Mouse (Mus musculus): ENCODE measurements around the gene Fam185a.

The Fam185a gene

DNA sequence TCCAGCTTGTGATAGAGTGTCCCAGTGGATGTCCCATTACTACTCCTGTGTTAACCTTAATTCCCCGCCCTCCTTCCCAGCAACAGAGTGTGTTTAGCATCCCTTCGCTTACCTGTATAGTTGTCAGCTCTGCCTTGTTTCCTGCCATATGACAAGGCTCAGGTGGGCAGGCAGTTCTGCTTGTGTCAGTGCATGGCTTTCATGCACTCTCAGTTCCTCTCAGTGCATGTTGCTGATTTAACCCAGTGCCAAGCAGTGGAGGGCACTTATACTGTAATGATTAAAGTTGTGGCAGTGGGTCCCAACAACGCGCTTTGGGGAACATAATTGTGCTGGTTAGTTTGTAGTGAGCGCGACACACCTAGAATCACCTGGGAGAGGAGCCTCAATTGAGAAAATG, 1.9 kb downstream of the Fam185a start:
- DNase-seq (ENCODE audit: low spot score), result no peak

DNA sequence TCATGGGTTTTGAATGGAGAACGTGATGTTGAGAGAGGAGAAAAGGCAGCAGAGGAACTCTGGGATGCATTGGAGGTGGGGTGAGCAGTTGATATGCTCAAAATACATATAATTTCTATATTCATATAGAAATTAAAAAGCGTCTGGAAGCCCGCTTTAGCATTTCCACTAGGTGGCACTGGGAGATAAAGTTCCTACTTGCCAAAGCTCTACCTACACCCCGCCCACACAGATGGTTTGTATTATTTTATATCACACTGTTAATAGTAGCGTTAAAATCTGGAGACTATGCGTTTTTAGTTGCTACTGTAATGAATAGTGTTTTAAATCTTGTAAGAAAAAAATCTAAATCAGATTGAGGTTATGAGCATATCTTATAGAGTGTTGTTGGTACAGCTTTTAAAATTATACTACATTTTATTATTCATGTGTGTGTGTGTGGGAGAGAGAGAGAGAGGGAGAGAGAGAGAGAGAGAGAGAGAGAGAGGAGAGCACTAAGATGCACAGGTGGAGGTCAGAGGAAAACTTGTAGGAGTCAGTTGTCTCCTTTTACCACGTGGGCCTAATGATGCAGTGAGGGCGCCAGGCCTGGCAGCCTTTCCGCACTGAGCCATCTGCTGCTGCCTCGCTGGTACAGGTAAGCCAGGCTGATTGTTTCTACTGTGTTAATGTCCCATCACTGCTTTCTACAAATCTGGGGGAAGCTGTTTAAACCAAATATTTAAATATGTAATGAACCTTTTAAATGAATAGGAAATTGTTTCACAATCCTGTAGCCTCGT, 9.6 kb downstream of the Fam185a start:
- DNase-seq (ENCODE audit: low spot score), result peak; percentile 55

DNA sequence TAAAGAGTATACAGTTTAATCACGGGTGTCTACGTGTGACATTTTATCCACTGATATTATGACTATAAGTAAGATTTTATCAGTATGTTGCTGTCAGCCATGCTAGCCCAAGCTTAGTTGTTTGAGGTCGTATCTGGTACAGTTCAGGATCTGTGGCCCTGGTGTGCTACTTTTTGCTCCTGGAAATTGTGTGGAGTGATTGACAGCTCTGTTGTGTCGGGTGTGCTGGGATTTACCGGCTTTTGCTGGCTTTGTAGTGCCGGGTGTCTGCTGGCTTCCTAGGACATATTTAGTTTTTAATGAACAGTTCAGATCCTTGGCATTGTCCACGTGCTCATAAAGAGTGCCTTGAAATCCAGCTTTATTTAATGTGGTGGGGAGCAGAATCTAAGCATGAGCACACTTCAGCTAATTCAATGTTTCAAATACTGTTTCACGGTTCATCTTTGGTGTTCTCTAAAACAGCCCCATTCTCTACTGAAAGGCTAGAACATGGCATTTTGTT, 11.8 kb downstream of the Fam185a start:
- DNase-seq (ENCODE audit: low spot score), result no peak

DNA sequence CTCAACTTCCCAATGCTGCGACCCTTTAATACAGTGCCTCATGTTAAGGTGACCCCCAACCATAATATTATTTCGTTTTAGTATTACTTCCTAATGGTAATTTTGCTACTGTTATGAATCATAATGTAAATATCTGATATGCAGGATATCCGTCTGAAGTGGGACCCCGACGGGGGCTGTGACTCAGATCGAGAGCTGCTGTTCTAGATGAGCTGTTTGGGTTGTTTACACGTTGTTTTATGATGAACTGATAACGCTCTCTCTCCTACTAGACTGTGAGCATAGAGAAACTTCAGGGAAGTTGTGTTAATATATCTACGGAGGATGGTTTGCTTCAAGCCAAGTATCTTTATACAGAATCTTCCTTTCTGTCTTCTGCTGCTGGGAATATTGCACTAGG, 13.7 kb downstream of the Fam185a start:
- no peak for DNase-seq (ENCODE audit: low spot score)

DNA sequence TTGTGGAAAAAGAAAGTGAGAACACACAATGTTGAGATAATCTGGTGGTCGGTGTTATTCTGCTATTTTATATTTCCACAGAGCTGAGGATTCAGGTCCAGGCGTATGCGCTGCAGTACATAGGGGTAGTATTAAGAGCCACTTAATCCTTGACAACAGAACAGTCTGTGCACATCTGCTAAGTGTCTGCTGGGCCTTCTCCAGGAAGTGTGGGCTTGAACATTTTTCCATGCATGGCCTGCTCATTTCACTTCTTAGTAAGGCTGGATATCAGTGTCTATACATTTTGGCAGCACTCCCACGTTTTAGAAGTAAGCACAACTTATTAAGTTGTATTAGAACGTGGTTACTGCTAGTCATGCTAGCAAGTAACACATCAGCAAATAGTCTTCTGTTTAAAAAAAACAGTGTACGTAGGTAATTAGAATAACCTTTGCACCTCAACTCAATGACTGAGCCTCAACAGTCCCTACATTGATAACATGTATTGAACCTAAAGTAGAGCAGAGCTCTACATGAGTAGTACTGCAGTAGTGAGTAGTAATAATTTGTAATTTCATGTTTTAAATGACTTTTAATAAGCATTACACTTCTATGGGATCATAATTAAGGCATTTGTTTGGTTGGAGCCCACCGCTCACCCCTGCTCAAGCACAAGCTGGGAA, 14.8 kb downstream of the Fam185a start:
- no peak for DNase-seq (ENCODE audit: low spot score)

DNA sequence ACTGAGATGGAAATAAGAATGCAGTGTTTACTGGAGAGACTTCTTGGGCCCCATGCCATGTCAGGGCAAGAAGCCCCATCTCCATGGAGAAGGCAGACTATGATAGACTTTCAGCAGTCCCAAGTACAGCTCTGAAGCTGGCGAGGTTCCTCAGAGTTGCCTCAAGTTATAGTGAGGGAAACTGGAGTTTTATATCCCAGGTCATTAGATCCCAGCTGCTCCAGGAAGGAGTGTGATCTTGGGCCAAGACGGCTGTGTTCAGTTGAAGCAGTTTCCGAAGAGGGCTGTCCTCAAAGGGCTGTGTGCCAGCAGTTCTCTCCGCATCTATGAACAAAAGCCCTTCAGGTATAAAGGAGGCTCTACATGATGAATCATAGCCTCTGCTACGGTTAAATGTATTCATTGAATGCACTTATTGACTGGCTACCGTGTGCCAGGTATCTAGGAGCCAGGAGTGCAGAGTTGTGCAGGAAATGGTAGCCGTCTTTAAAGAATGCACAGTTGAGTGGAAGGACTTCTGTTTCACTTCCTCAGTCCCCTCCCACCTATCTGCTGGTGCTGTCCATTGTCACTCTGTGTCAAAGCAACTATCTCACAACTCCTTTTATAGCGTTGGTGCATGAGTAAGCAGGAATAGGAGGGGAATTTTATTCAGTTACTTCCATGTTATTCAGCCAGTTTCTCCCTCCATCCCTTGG, 16.2 kb downstream of the Fam185a start:
- DNase-seq (ENCODE audit: low spot score), result no peak

DNA sequence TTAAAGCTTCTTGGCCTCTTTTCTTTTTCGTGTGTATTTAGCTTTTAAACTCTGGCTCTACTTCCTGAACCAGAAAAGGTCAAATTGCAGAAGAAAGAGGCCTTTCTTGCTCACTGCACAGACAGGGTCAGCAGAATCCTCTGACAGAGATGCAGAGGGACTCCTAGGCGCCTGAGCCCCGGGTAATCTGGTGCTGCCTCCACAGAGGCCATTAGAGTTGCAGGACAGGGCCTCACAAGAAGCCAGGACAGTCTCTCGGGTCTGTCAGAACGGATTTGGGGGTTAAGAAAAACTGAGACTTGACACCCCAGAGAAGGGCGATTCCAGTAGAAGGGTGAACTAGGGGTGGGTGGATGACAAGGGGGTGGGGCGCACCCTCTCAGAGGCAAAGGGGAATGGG, 42.6 kb downstream of the Fam185a start:
- peak; percentile 35 for DNase-seq (ENCODE audit: low spot score)

DNA sequence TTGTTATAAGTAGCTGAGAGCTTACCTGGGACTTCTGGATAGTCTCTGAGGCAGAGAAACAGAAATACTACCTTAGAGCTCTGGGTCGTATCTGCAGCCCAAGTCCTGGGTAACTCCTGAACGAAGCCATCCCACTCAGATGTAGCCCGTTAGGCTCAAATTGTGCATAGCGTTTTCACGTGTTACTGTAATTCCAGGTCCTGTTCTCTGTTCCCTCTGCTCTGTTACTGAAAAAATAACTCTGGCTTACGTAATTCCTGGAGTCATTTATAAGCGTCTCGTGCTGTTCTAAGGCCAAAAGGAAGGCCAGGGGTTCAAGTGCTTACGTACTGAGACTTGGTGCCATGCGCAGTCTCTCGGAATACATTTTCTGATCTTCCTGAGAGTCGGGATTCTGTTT, 43.3 kb downstream of the Fam185a start:
- DNase-seq (ENCODE audit: low spot score), result no peak

DNA sequence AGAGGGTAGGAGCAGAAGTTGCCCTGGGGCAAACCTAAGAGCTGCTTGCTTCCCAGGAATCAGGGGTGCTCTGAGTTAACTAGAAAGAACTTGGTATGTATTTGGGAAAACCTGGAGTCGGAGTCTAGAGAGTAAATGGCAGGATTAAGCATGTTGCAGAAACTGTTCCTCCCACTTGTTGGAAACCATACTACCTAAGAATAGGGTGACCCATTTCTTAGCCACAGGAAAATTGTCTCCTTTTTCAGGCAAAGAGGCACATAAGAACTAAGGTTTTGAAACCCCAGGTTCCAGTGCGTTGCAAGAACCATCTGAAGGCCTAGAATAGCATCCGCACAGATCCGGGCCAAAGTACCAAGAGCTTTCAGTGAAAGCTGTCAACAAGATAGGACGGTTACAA, 53.7 kb downstream of the Fam185a start:
- DNase-seq (ENCODE audit: low spot score), result no peak

DNA sequence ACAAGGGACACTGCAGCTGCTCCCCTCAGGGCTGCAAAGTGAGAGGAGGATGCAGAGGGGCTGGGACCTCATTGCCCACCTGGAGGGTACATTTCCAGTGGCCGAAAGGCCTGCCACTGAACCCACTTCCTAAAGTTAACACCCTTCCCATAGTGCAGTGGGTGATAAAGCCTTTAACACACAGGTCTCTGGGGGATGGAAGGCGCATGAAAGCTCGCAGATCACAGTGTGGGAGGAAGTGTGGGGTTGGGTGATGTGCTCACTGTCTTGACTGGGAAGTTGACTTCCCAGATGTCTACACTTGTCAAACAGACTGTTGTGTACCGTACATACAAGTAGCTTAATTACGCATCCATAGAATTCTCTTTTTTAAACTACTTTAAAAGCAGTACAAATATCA, 55.0 kb downstream of the Fam185a start:
- DNase-seq (ENCODE audit: low spot score), result no peak

DNA sequence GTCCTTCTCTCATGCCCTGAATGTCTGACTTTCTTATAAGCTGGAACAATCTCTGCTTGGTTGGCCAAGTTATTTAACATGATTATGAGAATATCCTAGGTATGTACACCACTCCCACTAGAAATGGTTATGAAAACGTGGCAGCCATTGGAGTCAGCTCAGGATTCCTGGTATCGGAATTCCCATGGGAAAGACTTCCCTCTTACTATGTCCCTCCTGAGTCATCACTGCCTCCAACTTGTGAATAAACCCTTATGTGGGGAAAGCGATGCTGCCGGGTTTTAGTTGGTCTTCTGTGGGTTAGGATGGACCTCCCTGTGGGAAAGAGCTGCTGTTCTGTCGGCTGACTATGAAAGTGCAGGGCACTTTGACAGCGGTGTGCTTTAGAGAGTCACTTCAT, 56.8 kb downstream of the Fam185a start:
- no peak for DNase-seq (ENCODE audit: low spot score)

DNA sequence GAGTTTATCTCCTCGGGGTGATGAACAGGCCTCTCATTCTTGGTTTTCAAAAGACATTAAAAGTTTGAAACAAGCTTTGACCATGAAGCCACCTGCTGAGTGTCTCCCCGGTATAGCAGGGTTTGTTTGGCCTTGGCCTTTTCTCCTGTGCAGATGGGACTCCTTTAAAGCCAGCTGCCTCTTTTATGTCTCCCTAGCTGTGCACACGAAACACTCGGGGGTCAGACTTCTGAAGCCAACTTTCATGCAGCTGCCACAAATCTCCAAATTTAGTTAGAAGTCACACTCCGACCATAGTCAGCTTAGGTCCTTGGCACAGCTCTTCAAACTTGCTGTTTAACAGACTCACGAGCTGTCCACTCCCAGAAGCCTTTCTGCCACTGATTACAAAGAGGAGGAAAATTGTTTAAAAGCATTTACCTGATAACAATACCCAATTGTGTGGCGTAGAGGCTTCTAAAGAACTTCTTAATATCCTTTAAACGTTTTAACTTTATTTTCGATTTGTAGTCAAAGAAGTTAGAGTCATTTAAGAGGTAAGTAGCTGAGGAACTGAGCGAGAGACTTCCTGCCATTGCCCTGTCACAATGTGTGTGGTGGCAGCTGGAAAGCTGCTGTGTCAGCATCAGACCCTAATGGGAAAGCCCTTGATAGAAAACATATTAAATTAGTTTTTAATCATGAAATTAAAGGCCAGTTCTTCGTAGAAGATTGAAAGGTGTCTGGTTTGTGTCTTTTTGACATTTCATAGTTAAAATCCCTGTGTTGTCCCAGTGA, 57.9 kb downstream of the Fam185a start:
- DNase-seq (ENCODE audit: low spot score), result no peak

DNA sequence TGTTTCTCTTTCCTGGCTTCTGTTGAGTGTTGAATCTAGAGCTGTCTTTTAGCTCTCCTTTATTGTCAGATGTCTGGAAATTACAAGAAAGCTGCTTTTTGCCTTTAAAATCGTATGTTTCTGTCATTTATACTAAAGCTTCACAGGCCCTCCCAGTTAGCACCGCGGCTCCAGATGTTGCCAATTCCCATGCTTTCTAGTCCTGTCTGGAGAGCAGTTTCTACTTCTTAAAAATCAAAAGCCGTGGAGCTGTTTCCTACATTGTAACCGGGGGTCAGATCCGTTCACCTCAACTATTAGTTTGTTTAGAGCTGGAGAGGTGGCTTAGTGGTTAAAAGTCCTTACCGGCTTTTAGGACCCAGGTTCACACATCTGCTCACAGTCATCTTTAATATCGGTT, 58.5 kb downstream of the Fam185a start:
- no peak for DNase-seq (ENCODE audit: low spot score)

DNA sequence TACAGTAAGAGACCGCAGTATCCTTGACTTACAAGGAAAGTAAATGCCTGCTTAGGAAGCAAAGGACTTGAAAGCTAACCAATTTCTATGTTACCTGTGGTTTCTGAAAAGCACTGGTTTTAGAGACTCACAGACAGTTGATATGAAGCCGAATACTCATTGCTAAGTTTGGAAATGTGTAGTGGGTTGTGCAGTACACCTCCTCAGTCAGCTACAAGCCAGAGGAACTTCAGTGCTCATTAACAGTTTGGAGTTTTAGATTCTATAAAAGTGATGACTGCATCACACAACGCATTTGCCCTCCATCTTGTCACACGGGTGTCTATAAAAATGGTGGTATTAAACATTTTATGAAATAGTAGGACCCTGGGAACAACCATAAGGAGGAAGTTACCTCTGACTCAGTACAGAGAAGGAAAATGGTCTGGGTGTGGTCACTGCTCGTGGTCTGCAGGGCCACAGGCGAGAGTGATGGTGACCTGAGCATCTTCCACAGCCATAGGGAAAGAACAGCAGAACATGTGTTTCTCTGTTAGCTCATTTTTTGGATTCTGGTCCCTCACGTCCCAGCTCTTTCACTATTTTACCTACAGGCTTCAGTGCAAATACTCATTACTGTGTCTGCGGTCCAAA, 60.6 kb downstream of the Fam185a start:
- no peak for DNase-seq (ENCODE audit: low spot score)

DNA sequence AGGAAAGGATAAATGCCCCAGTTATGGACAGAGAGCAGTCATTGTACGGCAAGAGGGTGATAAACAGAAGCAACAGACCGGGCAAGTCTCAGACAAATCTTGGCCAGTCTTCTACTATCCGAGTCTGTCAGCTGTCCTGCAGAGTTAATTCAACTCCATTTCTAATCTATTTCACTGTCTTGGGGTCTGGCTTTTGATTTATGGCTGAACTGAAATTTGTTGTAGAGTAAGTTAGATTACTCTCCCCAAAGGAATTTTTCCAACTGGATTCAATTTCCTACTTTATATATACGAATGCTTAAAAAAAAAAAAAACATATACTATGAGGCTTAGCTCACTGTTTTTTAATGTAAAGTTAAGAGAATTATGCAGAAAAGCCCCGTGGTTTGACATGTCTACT, 62.0 kb downstream of the Fam185a start:
- no peak for DNase-seq (ENCODE audit: low spot score)

DNA sequence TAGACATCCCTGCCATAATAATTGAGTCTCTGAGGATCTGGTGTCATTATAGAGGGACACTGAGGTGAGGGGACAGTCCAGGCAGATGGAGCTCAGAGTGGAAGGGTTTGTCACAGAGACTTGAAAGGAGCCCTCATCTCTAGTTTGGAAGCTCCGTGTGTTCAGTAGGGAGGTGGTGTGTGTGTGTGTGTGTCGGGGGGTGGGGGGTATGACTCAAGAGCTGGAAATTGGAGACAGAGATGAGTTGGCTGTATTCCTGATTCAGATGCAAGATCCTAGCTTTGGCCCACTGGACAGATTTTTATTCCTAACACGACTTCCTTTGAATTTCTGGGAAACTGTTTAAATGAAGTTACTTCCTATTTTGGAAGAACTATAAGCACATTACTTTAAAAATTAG, 62.5 kb downstream of the Fam185a start:
- DNase-seq (ENCODE audit: low spot score), result no peak

DNA sequence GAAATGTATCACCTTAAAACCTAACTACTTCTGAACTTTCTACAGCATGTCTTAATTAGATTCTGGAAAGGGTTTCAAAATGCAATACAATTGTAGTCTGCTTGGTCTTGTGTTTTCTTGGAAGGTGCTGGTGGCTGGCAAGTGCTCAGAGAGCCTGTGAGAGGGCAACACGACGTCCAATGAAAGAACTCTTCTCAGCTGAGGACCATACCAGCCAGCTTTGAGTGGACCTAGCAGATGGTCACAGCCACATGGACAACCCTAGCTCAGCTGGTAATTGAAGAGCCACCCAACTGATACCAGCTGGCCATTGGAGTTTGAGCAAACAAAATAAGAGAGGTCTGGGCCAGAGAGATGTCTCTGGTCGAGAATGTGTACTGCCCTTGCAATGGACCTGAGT, 63.0 kb downstream of the Fam185a start:
- DNase-seq (ENCODE audit: low spot score), result no peak

DNA sequence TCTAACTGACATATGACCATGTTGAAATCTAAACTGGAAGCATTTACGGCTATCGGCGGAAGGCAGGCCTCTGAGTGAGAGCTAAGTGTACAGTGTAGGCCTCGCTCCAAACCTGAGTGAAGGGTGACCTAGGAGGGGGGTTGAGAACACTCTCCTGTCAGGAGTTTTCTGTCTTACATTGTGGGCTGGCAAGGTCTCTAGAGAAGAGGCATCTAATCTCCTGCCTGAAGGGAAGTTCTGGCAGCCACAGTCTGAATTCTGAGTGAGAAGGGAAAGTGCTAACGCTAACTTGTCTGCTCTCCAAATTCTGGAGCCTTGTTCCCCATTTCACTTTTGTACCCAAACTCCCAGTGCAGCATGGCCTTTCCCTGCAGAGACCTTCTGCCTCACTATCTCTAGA, 63.7 kb downstream of the Fam185a start:
- DNase-seq (ENCODE audit: low spot score), result no peak

DNA sequence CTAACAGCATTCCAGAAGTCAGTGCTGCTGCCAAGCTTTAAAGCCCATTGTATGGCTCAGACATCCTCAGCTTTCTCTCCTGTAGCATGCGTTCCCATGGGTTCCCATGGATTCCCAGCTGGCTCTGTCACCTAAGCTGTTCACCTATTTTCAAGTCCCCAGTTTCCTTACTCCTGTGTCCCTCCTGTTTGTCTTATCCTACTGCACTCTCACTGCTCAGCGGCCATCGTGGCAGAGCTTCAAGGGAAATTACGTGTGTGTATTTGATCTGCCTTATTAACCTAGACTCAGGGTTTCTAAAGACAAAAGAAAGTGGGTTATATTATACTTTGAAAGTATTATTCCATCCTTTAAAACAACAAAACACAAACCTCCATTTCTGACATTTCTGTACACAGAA, 64.4 kb downstream of the Fam185a start:
- no peak for DNase-seq (ENCODE audit: low spot score)

DNA sequence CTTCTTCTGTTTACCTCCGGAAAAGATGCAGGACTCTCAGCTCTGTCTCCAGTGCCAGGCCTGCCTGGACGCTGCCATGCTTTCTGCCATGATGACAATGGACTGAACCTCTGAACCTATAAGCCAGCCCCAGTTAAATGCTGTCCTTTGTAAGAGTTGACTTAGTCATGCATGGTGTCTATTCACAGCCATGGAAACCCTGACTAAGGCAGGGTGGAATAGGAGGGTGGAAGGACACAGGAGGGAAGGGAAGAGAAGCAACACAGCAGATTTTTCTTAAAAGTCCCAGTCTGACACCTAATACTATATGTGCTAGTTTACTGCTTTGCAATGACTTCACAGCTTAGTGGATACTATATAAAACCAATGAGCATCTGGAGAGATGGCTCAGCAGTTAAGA, 66.7 kb downstream of the Fam185a start:
- no peak for DNase-seq (ENCODE audit: low spot score)

DNA sequence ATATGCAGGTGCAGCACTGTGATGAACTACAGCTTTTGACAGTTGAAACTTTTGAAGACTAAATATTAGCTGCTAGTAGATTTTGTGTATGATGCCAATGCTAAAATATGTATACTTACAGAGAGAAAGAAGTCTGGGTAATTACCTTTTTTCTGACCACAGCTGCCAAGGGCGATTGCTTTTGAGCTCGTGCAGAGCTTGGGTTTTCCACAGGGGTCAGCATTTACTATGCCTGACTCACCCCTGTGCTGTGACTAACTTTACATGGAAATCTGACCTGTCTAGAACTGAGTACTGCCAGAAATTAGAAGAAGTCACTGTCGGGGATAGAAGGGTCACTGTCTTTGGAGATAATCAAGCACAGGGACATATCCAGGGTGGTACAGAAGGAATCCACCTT, 67.5 kb downstream of the Fam185a start:
- no peak for DNase-seq (ENCODE audit: low spot score)

All from retina, embryonic 14.5 days (tissue).